Mouse (Mus musculus): ENCODE data around the gene Mical2.

Gene Mical2

DNA sequence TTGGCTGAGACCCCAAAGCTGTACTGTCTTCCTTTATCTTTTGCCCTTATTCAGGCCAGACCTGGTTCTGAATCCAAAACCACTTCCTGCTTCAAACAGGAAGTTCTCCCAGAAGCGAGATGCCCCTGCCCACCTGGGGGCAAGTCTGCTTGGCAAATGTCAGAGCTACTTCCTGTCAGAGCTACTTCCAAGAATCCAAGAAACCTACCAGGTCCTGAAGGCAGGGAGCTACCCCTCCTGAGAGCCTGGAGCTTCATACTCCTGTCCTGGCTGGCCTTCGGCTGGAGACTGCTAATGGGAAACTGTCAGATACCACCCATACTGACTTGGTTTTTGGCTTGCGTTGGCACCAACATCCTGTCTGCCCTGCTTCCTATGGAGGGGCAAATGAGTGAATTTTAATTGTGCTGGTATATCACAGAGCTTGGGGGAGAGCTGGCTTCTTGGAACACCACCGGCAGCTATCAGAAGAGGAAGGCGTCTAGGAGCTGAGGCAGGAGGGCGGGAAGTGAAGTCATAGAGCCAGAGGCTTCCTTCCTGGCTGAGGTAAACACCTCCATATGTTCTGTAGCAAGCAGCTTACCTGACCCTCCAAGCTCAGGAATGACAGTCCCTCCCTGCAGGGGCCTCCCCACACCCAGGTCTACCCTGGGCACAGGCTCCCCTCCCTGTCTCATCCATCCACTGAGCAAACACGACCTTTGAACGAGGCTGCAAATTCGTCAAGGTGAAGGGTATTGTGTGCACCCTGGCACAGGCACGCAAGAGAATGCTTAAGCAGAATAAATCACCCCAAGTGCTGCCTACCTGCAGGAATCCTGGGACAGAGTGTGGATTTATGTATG is 17.1 kb upstream of the Mical2 start:
- DNase-seq (ENCODE audit: low spot score) = no peak

DNA sequence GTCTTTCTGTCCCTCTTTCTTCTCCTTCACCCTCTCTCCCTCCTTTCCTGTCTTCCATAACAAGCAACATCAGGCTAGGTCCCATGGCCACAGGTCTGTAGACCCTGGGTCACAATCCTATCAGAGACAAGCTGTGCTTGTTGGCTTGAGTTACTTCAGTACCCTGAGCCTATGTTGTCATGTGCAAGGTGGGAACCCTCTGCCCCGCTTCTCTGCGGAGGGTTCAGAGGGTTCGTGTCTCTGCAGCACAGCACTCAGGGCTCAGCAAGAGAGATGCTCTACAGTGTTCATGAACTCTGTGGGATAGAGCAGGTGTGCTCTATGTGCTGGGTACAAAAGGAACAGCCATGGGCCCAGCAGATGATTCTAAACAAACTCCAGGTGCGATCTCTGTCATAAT is 16.0 kb upstream of the Mical2 start:
- DNase-seq (ENCODE audit: low spot score) = no peak

- no peak for DNase-seq (ENCODE audit: low spot score)
These were observed 12.5 kb upstream of the Mical2 start for GRCm38 (mm10) chr7:112212921-112213721.

- no peak for DNase-seq (ENCODE audit: low spot score)
These were observed 9.8 kb upstream of the Mical2 start for GRCm38 (mm10) chr7:112215871-112216270.

- DNase-seq (ENCODE audit: low spot score) = no peak
These were observed 8.9 kb upstream of the Mical2 start for GRCm38 (mm10) chr7:112216720-112217119.

DNA sequence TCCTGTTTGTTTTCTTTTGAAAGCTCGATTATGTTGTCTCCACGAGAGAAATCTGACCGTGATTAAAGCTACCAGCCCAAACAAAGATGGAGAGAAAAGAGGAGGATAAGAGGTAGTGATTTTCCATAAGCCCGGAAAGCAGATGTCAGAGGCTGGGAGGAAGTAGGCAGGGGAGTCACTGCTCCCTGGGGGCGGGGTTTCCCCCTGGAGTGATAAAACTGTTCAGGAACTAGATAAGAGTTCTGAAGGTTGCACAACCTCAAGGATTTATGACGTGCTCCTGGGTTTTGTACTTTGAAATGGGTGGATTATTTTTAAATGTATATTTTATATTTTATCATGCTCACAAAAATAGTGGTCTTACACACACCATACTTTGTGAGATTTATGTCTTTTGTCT is 8.4 kb upstream of the Mical2 start:
- DNase-seq (ENCODE audit: low spot score) = no peak

GRCm38 (mm10) chr7:112222733-112223524 is 2.7 kb upstream of the Mical2 start:
- DNase-seq (ENCODE audit: low spot score) = no peak

GRCm38 (mm10) chr7:112224854-112225253 is 802 bp upstream of the Mical2 start:
- no peak for DNase-seq (ENCODE audit: low spot score)

DNA sequence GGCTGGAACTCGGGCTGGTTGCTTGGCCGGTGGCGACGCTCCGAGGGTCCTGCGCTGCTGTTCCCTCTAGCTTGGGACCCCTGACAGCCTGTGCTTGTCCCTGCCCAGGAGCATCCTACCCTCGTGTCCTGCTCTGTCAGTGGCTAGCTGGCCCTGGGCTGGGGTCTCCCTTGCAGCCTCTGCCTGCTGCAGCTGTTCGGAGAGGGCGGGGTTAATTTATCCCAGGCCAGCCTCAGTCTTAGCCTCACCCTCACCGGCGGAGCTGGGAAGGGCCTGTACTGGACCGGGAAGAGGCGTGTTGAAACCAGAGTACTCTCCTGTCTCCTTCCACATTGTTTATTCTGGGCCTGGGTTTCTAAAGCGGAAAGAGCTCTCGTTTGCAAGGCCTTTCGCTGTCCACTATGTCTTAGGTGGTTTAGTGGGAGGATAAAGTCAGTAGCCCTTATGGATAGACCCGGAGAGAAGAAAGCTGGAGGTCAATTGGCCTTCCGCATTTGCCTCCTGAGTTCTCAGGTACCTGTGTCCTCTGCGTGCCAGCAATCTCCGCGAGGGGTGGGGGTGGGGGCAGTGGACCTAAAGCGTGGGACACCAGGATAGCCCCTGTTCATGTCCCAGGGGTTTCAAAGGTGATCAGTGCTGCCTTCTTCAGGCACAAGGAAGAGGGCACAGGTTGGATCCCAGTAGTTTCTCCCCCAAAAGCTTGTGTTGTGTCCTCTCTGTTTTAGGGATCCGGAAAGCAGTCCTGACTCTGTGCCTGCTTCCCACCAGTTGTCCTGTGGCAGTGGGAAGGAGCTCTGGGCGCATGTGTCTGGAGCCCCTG is 1.0 kb downstream of the Mical2 start:
- no peak for DNase-seq (ENCODE audit: low spot score)

- no peak for DNase-seq (ENCODE audit: low spot score)
These were observed 1.6 kb downstream of the Mical2 start for GRCm38 (mm10) chr7:112227266-112227562.

DNA sequence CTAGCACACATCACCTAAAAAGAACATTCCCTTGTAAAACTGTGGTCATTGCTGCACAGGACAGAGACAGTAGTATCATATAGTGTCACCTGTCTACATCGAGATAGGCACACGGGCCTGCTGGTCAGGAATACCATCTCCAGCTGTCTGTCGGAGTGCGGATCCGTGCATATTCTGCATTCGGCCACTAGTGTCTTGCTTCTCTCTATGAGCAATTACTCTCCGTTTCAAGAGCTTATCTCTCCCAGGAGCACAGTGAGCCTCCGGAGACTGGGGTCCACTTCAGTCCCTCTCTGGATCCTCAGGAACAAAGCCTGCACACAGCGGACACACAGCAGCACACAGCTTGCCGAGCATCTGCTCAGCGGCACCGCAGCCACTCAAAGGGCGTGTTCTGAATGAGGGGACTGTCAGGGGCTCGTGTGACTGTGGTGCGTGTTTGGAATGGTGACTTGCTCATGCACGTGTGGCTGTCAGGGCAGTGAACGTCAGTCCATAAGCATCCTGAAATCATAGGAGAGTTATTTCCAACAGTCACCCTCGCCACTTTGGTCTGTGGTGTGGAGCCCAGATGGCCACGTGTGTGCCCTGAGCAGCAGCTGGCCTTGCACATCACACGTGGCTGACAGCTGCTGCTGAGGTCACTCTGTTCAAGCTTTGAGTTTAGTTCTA is 3.3 kb downstream of the Mical2 start:
- DNase-seq (ENCODE audit: low spot score) = no peak

GRCm38 (mm10) chr7:112231731-112232130 is 6.1 kb downstream of the Mical2 start:
- DNase-seq (ENCODE audit: low spot score) = no peak

- no peak for DNase-seq (ENCODE audit: low spot score)
These were observed 7.8 kb downstream of the Mical2 start for GRCm38 (mm10) chr7:112233345-112234005.

DNA sequence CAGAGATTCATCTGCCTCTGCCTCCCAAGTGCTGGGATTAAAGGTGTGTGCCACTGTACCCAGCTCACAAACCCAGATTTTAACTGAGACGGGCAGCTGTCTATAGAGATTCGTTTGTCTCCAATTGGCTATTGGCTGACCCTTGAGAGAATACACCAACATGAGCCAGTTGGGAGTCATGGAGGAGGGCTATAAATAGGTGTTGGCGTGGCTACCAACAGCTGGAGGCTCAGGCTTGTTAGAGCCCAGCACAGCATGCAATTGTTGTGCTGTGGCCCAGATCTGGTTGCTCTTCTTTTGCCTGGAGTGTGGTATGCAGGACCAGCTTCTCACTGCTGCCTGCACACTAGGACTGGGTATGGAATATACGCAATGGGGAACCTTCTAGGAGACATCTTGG is 8.8 kb downstream of the Mical2 start:
- no peak for DNase-seq (ENCODE audit: low spot score)

DNA sequence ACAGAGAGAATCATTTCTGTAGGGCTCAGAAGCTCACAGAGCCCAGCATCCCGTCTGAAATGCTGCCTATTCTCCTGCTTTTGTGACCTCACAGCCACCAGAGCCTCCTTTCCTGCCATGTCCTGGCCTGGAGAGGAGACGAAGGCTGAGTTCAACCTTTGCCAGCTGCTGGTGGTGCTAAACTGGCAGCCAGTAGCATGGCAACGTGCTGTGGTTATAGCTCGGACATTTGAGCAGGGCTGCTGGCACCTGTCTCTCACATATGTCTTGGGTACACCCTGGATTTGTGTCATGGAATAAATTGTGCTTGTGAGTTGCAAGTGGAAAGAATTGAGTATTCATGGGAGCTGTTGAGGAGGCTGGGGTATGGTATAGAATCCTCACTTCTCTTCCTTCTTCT is 9.8 kb downstream of the Mical2 start:
- DNase-seq (ENCODE audit: low spot score) = no peak

GRCm38 (mm10) chr7:112237211-112237610 is 11.6 kb downstream of the Mical2 start:
- DNase-seq (ENCODE audit: low spot score) = no peak

DNA sequence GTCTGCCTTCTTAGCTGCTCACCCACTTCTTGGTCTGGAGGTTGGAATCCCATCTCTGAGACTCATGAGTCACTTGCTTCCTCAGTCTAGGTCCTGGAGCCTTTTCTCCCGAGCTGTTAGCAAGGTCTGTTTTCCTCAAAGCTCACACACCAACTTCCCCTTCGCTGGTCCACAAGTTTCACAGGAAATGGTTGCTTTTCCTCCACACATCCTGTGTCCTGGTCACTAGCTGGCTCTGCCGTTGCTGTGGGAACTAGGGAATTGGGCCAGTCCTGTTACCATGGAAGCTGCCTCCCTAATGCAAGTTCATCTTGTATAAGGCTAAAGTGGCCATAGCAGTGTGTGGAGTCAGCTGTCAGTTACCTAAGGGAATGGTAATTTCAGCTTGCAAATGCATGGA is 12.2 kb downstream of the Mical2 start:
- DNase-seq (ENCODE audit: low spot score) = no peak

DNA sequence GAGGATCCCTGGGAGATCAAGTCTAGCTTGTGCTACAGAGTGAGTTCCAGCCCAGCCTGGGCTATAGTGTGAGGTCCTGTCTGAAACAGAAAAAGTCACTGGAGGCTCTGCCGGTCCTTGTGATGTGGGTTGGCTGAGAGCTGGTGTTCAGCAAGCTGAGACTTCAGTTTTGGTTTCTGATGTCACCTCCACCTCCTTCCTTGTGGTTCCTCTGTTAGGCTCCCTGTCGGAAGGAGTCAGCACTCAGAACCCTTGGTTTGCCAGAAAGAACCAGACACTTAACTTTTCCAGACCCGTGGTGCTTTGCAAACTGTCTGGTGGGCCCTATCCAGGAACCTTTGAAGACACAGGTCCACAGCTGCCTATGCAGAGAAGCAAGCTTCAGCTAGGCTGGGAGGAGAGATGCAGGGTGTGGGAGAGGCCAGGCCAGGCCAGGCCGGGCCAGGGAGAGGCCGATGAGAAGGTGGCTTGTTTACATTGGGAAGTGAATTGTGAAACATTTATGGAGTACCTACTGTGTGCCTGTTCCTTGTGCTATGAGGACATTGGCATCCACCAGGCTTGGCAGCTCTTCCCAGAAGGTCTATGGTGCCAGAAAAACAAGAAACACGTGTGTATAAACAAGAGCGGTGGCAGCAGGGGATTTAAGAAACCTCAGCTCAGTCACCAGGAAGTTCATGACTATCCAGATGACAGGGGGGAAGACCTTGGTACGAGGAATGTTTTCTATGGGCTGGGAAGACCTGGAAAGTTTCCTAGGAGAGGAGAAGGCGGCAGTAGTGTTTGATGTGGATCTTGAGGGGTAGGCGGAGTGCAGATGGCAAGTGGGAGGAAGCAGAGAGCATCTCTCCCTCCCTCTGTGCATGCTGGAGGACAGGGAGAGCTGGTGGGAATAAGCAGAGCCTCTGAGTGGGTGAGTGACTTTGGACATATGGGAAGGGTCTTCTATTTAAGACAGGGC is 13.4 kb downstream of the Mical2 start:
- DNase-seq (ENCODE audit: low spot score) = no peak

- no peak for DNase-seq (ENCODE audit: low spot score)
These were observed 15.1 kb downstream of the Mical2 start for GRCm38 (mm10) chr7:112240748-112241147.
